25 mouse cellular contexts compared by ENCODE assay signal in the genomic region with DNA sequence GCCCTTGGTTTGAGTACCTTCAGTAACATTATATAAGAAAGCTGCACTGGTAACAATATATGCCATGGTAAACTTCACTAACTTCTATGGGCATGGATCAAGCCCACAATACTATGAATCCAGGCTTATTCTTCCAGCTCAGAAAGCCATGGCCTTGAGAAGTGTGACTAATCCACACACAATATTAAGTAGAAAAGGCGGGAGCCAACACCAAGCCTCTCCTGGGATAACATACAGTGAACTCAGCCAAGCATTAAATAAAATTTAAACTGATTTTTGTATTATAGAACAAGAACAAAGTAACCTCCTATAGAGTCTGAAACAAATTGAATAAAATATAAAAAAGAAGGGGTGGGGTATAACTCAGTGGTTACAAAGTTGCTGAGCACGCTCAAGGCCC.
A peak's percentile ranks its signal among the peaks of the same experiment; 100 is the strongest.
DNase-seq lines count a peak whose midpoint lies in the region; ATAC-seq lines count a peak whose summit lies in the region.
"Had no signal": no experiment of that assay in that cellular context is flagged by ENCODE, and none has a peak within 500 bp of the region (broad histone marks: within the 10 kb centered on the region; RNA-seq: fewer than 3 reads in every experiment).

No protein-coding gene starts in this region.

- peaks cover 3% of the 10 kb centered on the region; the same call in 1 of the 2 replicates for H3K9me3 ChIP-seq in embryonic facial prominence, embryonic 13.5 days
- H3K9me3 ChIP-seq in embryonic facial prominence, embryonic 10.5 days = peaks cover 5% of the 10 kb centered on the region; the same call in 1 of the 2 replicates
- H3K9me3 ChIP-seq in hindbrain, embryonic 14.5 days (ENCODE audit: control insufficient read depth, low read length) = peaks cover 4% of the 10 kb centered on the region; the same call in 1 of the 2 replicates
- H3K9me3 ChIP-seq in hindbrain, embryonic 10.5 days = peaks cover 14% of the 10 kb centered on the region
- no peaks in the 10 kb centered on the region for H3K9me3 ChIP-seq in neural tube, embryonic 11.5 days (ENCODE audit: control insufficient read depth, low read length)
- H3K9me3 ChIP-seq in hindbrain, embryonic 16.5 days (ENCODE audit: control insufficient read depth, low read length) = 0 out of 2 replicates have a peak, but pooled peaks cover 2% of the 10 kb centered on the region
- H3K9me3 ChIP-seq: embryonic facial prominence, embryonic 15.5 days; heart, embryonic 10.5 days had no signal

- 58% methylated on average over 2 of the region's 2 CpGs for WGBS in embryonic facial prominence, embryonic 13.5 days
- WGBS in embryonic facial prominence, embryonic 10.5 days = 89% methylated on average over 2 of the region's 2 CpGs
- WGBS in hindbrain, embryonic 14.5 days = 42% methylated on average over 2 of the region's 2 CpGs
- WGBS in hindbrain, embryonic 10.5 days = 55% methylated on average over 2 of the region's 2 CpGs
- 68% methylated on average over 2 of the region's 2 CpGs for WGBS in neural tube, embryonic 11.5 days
- 55% methylated on average over 2 of the region's 2 CpGs for WGBS in hindbrain, embryonic 16.5 days

- no peaks in the 10 kb centered on the region for H3K27me3 ChIP-seq in embryonic facial prominence, embryonic 13.5 days
- no peaks in the 10 kb centered on the region for H3K27me3 ChIP-seq in embryonic facial prominence, embryonic 10.5 days (replicated peaks; ENCODE audit: low read depth, poor library complexity, severe bottlenecking)
- no peaks in the 10 kb centered on the region for H3K27me3 ChIP-seq in hindbrain, embryonic 14.5 days (ENCODE audit: control insufficient read depth, insufficient read depth, low read length)
- no peaks in the 10 kb centered on the region for H3K27me3 ChIP-seq in hindbrain, embryonic 10.5 days (ENCODE audit: insufficient read depth, poor library complexity, severe bottlenecking)
- H3K27me3 ChIP-seq in neural tube, embryonic 11.5 days (ENCODE audit: control insufficient read depth, insufficient read depth, low read length) = no peaks in the 10 kb centered on the region
- no peaks in the 10 kb centered on the region for H3K27me3 ChIP-seq in hindbrain, embryonic 16.5 days (replicated peaks; ENCODE audit: control insufficient read depth, insufficient read depth, low read length)
- H3K27me3 ChIP-seq: embryonic facial prominence, embryonic 15.5 days; Patski had no signal

- peaks cover 6% of the 10 kb centered on the region; the same call in 1 of the 2 replicates for H3K36me3 ChIP-seq in embryonic facial prominence, embryonic 13.5 days
- peaks cover 8% of the 10 kb centered on the region for H3K36me3 ChIP-seq in embryonic facial prominence, embryonic 10.5 days (replicated peaks)
- no peaks in the 10 kb centered on the region for H3K36me3 ChIP-seq in hindbrain, embryonic 14.5 days (replicated peaks; ENCODE audit: control insufficient read depth, insufficient read depth)
- H3K36me3 ChIP-seq in hindbrain, embryonic 10.5 days = peaks cover 12% of the 10 kb centered on the region
- no peaks in the 10 kb centered on the region for H3K36me3 ChIP-seq in neural tube, embryonic 11.5 days (ENCODE audit: control insufficient read depth, insufficient read depth, low read length)
- 0 out of 2 replicates have a peak, but pooled peaks cover 2% of the 10 kb centered on the region for H3K36me3 ChIP-seq in hindbrain, embryonic 16.5 days (ENCODE audit: control insufficient read depth, insufficient read depth, low read length)
- H3K36me3 ChIP-seq: embryonic facial prominence, embryonic 15.5 days had no signal

- peaks cover 12% of the 10 kb centered on the region; the same call in 1 of the 2 replicates for H3K4me1 ChIP-seq in embryonic facial prominence, embryonic 13.5 days
- peaks cover 12% of the 10 kb centered on the region for H3K4me1 ChIP-seq in embryonic facial prominence, embryonic 10.5 days
- H3K4me1 ChIP-seq in hindbrain, embryonic 14.5 days (replicated peaks; ENCODE audit: control insufficient read depth, insufficient read depth, low read length) = no peaks in the 10 kb centered on the region
- peaks cover 31% of the 10 kb centered on the region for H3K4me1 ChIP-seq in hindbrain, embryonic 10.5 days (replicated peaks)
- no peaks in the 10 kb centered on the region for H3K4me1 ChIP-seq in neural tube, embryonic 11.5 days (ENCODE audit: control insufficient read depth, insufficient read depth, low read length)
- H3K4me1 ChIP-seq in hindbrain, embryonic 16.5 days (ENCODE audit: control insufficient read depth, insufficient read depth, low read depth, low read length) = no peaks in the 10 kb centered on the region; the same call in 1 of the 2 replicates
- H3K4me1 ChIP-seq: embryonic facial prominence, embryonic 15.5 days; heart, embryonic 10.5 days had no signal

- no peak overlapping the region for H3K27ac ChIP-seq in embryonic facial prominence, embryonic 13.5 days
- no peak overlapping the region for H3K27ac ChIP-seq in embryonic facial prominence, embryonic 10.5 days (replicated peaks)
- H3K27ac ChIP-seq in hindbrain, embryonic 14.5 days = no peak overlapping the region
- H3K27ac ChIP-seq in hindbrain, embryonic 10.5 days = no peak overlapping the region
- no peak overlapping the region for H3K27ac ChIP-seq in neural tube, embryonic 11.5 days (ENCODE audit: low read depth, low read length)
- no peak overlapping the region for H3K27ac ChIP-seq in hindbrain, embryonic 16.5 days (ENCODE audit: low read depth, low read length)
- H3K27ac ChIP-seq: embryonic facial prominence, embryonic 15.5 days; forebrain, embryonic 10.5 days; heart, embryonic 10.5 days had no signal

- no peak overlapping the region for H3K4me3 ChIP-seq in embryonic facial prominence, embryonic 13.5 days
- no peak overlapping the region for H3K4me3 ChIP-seq in embryonic facial prominence, embryonic 10.5 days
- H3K4me3 ChIP-seq in hindbrain, embryonic 14.5 days (replicated peaks; ENCODE audit: low read length) = no peak overlapping the region
- no peak overlapping the region for H3K4me3 ChIP-seq in hindbrain, embryonic 10.5 days
- no peak overlapping the region for H3K4me3 ChIP-seq in neural tube, embryonic 11.5 days (ENCODE audit: low read depth, low read length)
- no peak overlapping the region for H3K4me3 ChIP-seq in hindbrain, embryonic 16.5 days (ENCODE audit: low read length)
- H3K4me3 ChIP-seq: embryonic facial prominence, embryonic 15.5 days; erythroblast, embryonic 14.5 days; forebrain, embryonic 10.5 days; heart, embryonic 10.5 days had no signal

- ATAC-seq in embryonic facial prominence, embryonic 13.5 days (ENCODE audit: insufficient number of reproducible peaks, insufficient read depth, low FRiP score, low TSS enrichment, low read depth) = peak; percentile 56; the same call in 1 of the 2 replicates
- ATAC-seq in hindbrain, embryonic 14.5 days (ENCODE audit: low FRiP score) = peak; percentile 40; the same call in 1 of the 2 replicates
- peak; percentile 43; the same call in 1 of the 2 replicates for ATAC-seq in neural tube, embryonic 11.5 days (ENCODE audit: insufficient read depth, low FRiP score, low TSS enrichment)
- peak; percentile 34; the same call in 1 of the 2 replicates for ATAC-seq in hindbrain, embryonic 16.5 days
- ATAC-seq: activated CD4-positive, CD25-positive, alpha-beta regulatory T cell, adult 4 months; CD4-positive, CD25-positive, alpha-beta regulatory T cell, adult 4 months; forebrain, embryonic 16.5 days; inflammation-experienced regulatory T-cells, adult 6 months; Patski had no signal

- no peak overlapping the region for H3K4me2 ChIP-seq in embryonic facial prominence, embryonic 13.5 days
- H3K4me2 ChIP-seq in hindbrain, embryonic 14.5 days (replicated peaks) = no peak overlapping the region
- H3K4me2 ChIP-seq in neural tube, embryonic 11.5 days (ENCODE audit: low read depth) = no peak overlapping the region
- no peak overlapping the region for H3K4me2 ChIP-seq in hindbrain, embryonic 16.5 days (ENCODE audit: low read length)
- H3K4me2 ChIP-seq: embryonic facial prominence, embryonic 15.5 days had no signal

- no peak for DNase-seq in embryonic facial prominence, embryonic 10.5 days (ENCODE audit: low spot score)
- DNase-seq in hindbrain, embryonic 14.5 days (ENCODE audit: low spot score) = no peak
- no peak for DNase-seq in hindbrain, embryonic 10.5 days (ENCODE audit: low spot score)
- no peak for DNase-seq in neural tube, embryonic 11.5 days (ENCODE audit: low spot score)
- DNase-seq in neural tube, embryonic 10.5 days (ENCODE audit: extremely low spot score, low spot score) = no peak
- DNase-seq in left cerebral cortex, adult 9 months (ENCODE audit: low spot score in 2 of 2) = no peak
- DNase-seq: adrenal gland, postnatal 14 days; cerebellum, adult 11-12 months; cerebellum, adult 9-10 months; cerebellum, postnatal 25 days; gastrocnemius, postnatal 10 days; heart, adult 18-20 months; heart, postnatal 10 days; heart, postnatal 4 days had no signal

- H3K9ac ChIP-seq in embryonic facial prominence, embryonic 13.5 days = no peak overlapping the region
- H3K9ac ChIP-seq in hindbrain, embryonic 14.5 days = no peak overlapping the region
- no peak overlapping the region for H3K9ac ChIP-seq in neural tube, embryonic 11.5 days (ENCODE audit: low read length)
- no peak overlapping the region for H3K9ac ChIP-seq in hindbrain, embryonic 16.5 days (ENCODE audit: low read depth, low read length)
- H3K9ac ChIP-seq: embryonic facial prominence, embryonic 15.5 days had no signal
